Mouse (Mus musculus) ovary, postnatal 10 days (tissue): ENCODE results near the gene Mta3.

Experiments
- DNase-seq: peaks from one replicate; pipeline ENCODE4 v3.0.0; 2022; ENCODE audit warnings: low spot score

Gene Mta3

DNA sequence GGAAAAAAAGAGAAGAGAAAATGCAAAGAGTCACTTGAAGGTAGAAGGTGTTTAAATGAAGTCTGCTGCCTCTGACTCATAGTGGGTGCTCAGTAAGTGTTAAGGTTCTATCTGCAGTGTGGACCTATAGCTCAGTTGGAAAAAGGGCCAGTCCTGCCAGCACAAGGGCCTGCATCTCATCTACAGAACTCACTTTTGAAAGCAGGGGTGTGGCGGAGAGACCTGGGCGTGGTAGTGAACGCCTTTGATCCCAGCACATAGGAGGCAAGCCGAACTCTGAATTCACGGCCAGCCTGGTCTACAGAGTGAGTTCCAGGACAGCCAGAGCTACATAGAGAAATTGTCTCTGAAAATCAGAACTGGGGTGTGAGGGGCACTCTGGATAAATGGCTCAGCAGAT is 104.3 kb downstream of the Mta3 start:
- no peak for DNase-seq

DNA sequence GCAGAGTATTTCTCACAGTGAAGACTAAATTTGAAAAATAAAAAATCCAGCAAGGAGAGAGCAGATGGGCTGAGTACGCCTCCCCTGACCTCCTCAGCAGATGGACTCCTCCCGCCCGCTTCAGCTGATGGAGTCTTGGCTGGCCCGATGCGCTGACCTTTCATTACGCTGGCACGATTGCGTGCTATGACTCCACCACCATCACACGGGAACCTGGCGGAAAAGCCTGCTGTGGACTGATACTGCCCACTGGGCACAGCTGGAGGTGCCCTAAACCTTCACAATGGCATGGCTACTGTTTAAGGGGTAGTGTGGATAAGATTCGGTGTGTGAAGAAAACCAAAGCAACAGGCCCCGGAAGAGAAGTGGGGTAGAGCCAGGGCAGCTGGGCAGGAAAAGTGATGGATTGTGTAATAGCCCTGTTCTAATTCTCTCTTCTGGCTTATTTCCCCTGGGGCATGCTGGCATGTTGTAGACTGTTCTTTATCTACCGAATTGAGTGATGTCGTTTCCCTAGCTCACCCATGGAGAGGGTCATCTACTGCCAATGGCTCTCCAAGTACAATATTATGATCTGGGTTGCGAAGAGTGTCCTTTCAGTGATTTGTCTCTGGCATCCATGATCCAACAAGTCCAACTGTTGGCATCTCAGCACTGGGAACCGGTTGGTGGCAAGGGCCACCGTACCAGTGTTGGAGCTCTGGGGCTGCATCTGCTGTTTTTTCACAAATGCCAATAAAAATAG is 106.4 kb downstream of the Mta3 start:
- no peak for DNase-seq

DNA sequence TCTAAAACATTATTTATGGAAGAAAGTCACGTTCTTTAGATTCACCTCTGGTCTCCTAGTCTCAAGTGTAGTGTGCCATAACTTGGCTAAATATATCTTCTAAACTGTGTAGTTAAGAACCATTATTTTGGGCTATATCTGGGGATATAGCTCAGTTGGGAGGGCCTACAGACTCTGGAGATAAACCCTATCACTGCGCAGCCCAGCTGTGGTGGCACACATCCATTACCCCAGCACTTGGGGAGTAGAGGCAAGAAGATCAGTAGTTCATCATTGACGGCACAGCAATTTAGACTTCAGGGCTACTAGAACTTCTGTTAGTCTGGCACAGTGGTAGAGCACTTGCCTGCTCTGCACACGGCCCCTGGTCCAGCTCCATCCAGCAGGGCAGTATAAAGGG is 107.1 kb downstream of the Mta3 start:
- no peak for DNase-seq

DNA sequence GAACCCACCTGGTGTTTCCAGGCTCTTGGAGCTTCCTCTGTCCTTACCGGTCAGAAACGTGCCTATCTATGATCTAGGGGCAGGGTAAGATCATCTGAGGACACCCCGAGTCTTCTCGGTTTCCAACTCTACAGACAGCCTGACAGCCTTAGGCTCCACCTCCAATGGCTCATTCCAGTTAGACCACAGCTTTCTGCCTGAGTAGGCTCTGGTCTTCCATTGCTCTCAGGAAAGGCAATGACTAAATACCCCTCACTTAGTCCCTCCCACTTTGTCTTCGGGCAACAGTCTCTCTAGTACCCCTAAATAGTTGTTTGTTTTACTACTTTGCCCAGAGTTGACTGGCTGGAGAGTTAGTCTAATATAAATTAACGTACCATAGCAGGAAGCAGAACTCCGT is 111.0 kb downstream of the Mta3 start:
- no peak for DNase-seq

DNA sequence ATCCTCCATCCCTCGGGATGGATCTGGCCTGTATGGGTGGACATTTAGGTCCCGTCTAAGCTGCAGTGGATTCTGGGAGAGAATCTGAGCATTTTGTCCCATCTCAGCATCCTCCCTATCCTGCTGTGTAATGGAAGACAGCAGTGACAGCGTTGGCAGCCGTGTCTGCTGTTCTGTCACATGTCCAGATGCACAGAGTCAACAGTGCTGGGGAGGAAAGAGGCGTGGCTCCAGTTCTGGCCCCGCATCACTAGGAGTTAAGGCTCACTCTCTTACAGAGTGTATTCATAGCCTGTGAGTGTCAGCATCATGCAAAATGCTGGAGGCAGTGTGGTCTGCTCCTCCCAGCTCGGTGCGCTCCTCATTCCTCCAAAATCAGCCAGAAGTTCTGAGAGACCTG is 113.5 kb downstream of the Mta3 start:
- DNase-seq, result no peak

DNA sequence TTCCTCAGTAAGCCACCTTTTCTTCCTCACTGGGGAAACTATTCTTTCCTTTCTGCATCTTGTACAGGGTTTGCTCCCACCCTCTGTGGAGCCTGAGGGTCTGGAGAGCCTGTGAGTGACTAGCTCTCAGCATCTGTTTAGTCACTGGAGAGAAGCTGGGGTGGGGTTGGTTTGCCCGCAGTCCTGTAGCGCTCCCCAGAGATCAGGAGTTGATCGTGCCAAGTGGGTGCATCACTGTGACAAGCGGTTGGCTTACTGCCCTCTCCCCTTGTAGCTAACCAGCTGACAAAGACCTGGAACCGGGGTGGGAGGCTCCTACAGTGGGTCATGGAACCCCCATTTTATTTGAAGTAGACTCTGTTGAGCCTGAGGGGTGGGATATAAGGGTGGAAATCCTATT is 114.7 kb downstream of the Mta3 start:
- DNase-seq, result no peak

DNA sequence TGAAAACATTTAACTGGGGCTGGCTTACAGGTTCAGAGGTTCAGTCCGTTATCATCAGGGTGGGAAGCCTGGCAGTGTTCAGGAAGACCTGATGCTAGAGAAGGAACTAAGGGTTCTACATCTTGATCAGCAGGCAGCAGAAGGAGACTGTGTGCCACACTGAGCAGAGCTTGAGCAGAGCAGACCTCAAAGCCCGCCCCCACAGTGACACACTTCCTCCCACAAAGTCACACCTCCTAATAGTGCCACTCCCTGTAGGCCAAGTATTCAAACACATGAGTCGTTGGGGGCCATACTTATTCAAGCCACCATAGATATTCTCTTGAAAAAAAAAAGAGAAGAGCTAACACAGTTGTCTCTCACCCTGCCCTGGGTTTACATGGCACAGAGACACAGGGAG is 115.9 kb downstream of the Mta3 start:
- DNase-seq, result no peak

DNA sequence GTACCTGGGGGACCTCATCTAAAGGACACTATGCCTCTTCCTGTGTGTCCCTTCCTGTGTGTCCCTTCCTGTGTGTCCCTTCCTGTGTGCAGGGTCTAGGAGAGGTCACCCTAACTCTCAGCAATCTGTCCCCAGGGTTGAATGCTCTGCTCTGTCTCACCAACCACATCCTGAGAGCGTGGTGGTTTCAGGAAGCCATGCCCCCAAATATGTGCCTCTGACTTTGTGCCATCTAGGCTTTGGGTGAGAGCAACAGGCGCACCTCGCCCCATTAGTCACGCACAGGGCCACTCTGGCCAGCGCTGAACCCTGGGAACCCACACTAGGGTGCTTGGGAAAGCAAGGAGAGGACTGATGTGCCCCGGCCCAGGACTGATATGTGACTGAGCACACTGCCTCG is 117.9 kb downstream of the Mta3 start:
- no peak for DNase-seq

DNA sequence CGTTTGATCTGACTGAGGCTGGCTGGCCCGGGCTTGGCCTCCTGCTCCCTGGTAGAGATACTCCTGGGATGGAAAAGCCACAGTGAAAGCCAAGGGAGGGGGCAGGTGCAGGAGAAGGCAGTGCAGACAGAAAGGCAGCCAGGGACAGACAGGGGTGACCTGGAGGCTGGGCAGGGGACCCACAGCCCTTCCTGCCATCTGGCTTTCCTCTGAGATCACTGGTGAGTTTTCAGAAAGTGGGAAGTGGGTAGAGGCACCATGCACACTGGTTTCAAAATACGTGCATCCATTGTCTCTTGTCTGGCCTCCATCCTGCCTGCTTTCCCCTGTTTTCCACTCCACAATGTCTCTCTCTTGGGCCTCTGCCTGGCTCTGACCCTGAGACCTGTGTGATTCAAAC is 123.4 kb downstream of the Mta3 start:
- no peak for DNase-seq

DNA sequence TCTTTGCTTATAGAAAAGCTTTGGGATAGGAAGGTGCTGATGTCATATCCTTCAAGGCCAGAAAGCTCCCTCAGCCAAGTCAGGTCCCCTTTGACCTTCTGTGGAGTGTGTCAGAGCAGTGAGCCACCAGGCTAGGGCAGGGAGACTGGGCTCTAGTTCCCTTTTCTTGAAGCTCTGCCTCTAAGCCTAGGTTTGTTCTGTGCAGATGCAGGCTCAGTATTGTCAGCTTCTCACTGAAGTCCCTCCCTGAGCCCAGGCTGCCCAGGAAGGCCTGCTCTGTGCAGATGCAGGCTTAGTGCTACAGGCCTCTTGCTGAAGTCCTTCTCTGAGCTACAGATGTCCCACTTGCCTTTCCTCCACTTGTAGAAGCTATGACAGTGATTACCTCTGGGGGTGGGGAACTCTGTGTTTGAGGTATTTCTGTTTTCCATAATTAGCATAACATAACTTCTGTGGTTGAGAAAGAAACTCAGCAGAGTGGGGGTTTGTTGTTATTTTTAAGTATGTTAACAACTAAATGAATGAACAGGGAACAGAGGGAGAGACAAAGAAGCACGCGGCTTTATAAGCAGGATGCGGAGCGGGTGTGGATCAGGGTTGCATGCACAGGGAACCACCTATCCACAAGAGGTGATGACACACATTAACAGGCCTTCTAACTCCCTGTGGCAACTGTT is 124.8 kb downstream of the Mta3 start:
- no peak for DNase-seq

DNA sequence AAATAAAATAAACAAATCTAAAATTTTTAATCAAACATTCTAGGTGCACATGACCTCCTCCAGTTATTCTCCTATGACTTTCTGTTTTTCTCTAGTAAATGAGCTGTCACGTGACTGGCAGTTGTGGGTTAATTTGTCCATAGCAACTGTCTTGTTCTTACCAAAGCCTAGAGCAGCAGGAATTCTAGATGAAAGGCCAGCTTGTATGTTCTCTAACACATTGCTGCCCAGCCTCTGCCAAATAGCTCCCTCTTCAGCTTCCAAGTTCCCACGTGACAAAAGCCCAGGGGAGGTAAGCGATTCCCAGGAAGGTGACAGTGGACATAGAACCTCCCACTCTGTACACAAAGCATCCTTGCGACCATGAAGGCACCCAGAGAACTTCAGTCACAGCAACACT is 128.2 kb downstream of the Mta3 start:
- DNase-seq, result no peak

DNA sequence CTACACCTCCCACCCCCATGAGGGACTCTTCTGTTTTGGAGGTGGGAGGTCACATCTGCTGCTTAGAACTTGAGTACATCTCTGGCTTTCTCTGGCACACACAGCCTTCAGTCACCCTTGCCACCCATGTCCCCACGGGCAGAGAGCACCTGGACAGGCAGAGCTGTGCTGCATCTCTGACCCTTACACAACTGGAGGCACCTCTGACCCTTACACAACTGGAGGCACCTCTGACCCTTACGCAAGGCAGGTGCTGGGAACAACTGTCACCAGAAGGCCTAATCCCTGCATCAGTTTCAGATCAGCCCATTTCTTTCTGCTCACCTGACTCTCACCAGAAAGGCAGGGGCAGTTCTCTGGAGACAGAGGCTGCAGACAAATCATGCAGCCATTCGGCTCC is 130.1 kb downstream of the Mta3 start:
- DNase-seq, result no peak

DNA sequence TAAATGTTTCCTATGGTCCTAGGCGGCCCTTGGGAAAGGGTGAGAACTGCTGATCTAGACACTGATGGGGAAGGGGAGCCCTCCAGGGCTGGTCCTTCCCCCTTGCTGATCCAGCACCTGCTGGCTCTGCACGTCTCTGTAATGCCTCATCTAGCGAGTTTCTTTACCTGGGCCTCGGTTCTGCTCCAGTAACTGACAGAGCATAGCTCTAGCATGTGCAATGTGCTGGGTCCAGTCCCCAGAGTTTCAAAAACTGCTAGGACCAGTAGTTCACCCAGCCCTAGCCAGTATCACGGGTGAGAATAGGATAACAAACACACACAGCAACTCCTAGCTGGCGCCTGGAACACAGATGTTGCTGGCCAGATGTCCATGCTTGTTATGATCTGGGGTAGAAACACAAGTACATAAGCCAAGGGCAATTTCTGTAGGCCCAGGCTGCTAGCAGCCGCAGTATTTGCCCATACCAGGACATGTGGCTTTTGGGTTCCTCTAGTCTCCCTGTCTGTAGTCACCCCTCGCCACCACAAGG is 131.8 kb downstream of the Mta3 start:
- no peak for DNase-seq

DNA sequence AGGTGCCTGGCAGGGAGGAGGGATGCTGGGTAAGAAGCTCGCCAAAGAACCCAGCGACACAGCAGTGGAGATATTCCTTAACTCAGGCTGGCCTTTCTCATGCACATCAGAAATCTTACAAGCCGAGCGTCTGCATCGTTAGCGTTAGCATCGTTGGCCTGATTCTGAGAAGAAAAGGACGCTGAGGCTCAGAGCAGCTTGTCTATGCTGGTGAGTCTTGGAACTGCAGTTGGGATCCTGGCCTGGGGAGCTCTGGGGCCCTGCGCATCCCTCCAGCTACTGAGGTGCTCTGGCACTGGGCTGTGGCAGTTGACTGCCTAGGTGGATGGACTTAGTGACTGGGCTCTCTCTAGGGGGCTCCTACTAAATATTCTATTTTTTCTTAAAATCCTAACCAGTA is 133.2 kb downstream of the Mta3 start:
- no peak for DNase-seq

DNA sequence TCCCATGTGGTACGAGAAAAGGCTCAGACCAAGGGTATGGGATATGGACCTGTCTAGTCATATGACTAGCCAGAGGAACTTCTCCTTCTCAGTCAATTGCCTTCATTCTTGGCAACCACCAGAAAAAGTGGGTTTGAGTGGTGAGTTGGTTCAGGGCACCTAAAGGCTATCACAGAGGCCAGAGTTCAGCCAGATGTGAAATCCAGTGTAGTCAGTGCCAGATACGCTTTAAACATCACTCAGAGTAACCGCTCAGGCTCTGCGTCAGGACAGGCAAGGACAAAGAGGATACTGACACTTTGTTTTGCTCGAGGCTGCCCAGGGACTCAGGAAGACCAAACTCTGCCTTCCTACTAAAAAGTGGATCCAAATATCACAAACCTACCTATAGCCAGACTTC is 135.0 kb downstream of the Mta3 start:
- no peak for DNase-seq

DNA sequence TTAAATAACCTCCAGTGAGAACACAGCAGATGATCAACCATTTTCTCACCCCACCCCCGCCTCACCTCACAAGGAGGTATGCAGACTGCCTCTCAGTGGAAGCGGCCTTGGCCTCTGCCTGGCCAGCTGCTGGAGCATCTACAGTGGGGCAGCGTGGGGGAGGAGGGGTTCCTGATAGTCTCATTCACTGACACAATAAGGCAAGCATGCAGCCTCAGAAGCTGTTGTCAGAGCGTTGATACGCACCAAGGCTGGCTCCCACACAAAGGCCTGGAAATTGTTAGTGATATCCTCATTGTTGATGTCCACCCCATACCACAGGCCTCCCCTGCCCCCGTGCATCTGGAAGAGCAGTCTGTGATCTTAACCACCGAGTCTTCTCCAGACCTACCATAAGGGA is 137.8 kb downstream of the Mta3 start:
- no peak for DNase-seq

DNA sequence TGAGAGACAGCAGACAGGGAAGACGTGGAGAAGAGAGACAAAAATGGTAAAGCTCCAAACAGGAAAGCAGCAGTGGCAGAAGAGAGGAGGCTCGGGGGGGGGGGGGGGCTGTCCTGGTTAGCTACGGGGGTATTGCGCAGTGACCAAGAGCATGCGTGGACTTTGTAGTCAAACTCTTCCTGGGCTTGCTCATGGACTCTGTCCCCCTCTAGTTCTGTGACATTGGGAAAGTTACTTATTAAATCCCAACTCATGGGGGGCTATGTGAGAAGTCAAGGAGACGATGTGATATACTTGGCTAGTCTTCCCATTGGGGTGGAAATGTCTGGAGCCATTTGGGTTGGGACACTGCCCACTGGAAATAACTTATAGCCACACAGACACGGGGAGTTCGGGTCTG is 139.6 kb downstream of the Mta3 start:
- DNase-seq, result no peak

DNA sequence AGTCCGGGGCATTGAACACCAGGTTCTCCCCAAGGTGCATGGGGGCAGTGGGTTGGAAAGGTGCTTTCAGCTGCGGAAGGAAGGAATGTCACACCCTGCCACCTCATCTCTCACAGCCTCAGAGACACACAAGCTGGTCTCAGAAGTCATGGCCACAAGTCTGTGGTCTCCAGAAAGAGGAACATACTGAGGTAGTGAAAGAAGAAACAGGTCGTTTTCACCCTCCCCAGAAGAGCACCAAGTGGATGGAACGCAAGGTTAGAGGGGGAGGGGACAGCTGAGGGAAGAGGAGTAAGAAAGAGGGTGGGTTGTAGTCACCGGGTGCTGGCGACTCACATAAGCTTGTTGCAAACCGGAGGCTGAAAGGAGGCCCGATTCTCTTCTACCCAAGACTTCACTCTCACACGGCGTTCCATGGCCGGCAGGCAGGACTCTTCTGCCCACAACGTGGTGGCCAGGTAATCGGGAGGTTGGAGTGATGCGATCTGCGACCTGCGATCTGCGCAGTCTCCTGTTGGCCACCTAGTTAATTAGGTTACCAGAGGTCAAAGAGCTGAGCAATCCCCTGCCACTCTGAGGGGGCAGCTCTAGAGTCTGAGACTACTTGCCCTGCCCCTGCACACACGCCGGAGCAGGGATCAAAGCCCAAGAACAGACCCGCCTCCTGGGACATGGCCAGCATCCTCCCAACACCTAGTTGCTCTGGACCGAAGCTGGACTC is 140.5 kb downstream of the Mta3 start:
- DNase-seq, result no peak

DNA sequence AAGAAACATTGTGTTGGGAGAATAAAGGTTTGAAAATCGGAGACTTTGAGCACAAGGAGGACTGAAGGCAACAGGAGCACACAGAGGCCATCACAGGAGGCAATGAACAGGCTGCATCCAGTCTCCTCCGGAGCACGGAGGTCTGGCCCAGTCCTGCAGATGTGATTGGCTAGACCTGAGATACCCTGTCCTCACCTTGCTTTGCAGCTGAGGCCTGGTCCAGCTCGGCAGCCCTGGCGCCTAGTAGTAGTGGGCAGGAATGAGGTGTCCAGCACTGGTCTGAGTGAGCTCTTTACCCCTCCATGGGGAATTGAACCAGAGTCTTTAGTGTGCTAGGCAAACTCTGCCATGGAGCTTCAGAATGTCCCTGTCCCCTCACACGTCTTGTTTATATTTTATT is 141.1 kb downstream of the Mta3 start:
- no peak for DNase-seq

DNA sequence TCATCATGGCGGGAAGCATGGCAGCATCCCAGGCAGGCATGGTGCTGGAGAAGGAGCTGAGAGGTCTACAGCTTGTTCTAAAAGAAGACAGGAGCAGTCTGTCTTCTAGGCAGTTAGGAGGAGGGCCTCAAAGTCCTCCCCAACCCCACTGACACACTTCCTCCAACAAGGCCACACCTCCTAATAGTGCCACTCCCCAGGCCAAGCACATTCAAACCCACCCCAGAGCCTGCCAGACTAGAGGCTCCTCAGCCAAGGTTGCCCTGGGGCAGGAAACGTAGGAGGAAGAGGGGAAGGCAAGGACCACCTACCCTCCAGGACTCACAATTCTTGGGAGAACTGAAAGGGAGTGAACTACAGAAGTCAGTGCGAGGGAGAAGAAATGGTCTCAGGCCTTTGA is 141.9 kb downstream of the Mta3 start, which contains the start of gene Haao:
TSS of gene Haao (minus strand) at position 149 of the 400 bp plus-strand sequence.
- no peak for DNase-seq

DNA sequence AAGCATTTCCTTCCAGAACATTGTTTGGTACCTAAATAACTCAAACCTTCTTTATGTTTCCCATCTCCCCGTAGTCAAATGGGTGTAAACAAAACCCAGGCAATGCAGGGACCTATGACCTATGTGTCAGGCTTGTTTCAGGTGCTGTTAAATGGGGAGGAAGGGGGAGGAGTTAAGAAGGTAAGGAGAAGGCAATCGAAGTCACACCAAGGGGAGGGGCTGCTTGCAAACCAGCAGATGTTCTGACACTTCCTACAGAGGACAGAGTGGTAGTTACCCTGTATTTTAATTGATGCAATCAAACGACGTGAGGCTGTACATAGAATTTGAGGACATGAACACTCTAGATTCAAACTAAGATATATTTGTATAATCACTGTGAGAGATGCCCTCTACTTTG is 142.5 kb downstream of the Mta3 start:
- no peak for DNase-seq

DNA sequence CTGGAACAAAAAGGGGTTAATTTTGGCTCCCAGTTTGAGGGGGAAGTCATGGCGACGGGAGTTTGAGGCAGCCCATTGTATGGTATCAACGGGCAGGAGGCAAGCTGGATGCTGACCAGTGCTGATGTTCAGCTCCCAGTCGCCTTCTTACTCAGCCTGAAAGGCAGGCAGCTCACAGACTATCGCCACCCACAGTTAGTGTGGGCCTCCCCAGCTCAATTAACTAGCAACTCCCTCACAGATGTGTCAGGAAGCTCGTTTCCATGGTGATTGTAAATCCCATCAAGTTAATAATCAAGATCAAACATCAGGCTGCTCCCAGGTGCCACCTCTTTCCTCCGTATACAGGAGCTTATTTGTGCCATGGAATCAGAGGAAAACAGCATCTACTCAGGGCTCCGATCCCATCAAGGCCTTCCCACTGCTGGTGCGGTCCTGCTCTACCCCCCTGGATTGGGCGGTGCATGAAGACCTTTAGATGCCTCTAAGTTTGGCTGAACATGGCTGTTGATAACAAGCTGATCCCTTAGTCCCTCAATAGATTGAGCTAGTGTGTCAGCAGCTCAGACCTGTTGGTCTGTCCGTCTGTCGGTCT is 143.2 kb downstream of the Mta3 start:
- no peak for DNase-seq

DNA sequence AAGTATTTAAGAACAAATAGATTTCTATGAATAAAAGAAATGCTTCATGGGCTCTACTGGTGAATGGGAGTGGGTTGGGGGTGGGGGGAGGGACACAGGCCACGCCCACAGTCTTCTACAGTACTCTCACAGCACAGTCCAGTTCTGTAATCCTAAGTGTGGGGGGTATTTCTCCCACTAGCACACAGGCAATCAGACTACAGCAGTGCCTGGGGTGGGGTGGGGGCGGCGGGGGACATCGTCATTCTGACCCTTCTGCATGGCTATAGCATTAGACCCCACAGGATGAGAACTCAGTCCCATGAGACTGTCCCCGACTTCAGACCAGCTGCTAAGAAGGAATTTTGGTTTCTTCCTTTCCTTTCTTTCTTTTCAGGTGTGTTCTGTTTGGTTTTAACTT is 143.8 kb downstream of the Mta3 start:
- DNase-seq, result no peak
